9 mouse cellular contexts compared by ENCODE assay signal in the genomic region with DNA sequence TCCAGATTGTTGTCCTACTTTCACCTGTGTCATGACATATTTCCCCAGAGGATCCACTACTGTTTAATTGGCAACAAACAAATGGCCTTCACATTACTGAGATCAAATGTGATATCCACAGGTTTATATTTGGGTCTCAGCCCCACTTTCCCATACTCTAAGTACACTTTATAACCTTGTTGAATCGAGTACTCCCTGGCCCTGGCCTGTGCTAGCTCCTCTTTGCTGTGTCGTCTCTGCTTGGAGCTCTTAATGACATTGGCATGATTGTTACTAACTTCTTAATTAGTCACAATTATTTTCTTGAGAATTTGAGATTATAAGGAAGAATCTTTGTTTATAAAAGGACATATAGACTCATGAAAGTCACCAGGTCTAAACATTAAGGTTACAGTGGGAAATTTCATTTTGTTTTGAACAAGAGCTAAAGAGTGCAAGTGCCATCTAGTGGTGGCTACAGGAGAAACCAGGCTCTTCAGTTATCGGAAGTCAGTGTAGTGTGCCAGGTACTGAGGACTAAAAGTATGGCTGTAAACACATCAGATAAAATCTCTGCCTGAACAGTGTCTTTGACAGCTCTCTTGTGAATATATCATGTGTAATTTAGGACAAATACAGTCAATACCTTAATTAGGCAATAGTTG. TPM values are rescaled to one million over a fixed set of nuclear protein-coding genes. Genes with fewer than 3 reads are reported as not detected.
DNase-seq lines count a peak whose midpoint lies in the region; ATAC-seq and TF ChIP-seq lines count a peak whose summit lies in the region.
"Had no signal": no experiment of that assay in that cellular context is flagged by ENCODE, and none has a peak within 500 bp of the region (broad histone marks: within the 10 kb centered on the region; RNA-seq: fewer than 3 reads in every experiment).

No protein-coding gene starts in this region.

- peak; percentile 38 for DNase-seq in kidney, adult 9 months
- no peak for DNase-seq in Patski (ENCODE audit: low read depth, low spot score)
- peak; percentile 27 for DNase-seq in embryonic facial prominence, embryonic 14.5 days (ENCODE audit: low spot score)
- DNase-seq in left cerebral cortex, postnatal 25 days (ENCODE audit: low spot score in 2 of 2), result peak; percentile 18 to 45
- DNase-seq in right cerebral cortex, postnatal 4 days, result peak; percentile 5
- no peak for DNase-seq in spleen, adult 12 weeks (ENCODE audit: low spot score)

- no peak overlapping the region for H3K27ac ChIP-seq in kidney, embryonic 15.5 days
- no peak overlapping the region for H3K27ac ChIP-seq in embryonic facial prominence, embryonic 14.5 days (replicated peaks; ENCODE audit: low read depth, low read length)

- TF ChIP-seq CTCF in Patski (IDR thresholded peaks at IDR 0.05), result peak; percentile 69

- no peaks in the 10 kb centered on the region for H3K27me3 ChIP-seq in kidney, embryonic 15.5 days
- peaks cover 3% of the 10 kb centered on the region for H3K27me3 ChIP-seq in Patski
- H3K27me3 ChIP-seq in embryonic facial prominence, embryonic 14.5 days (replicated peaks; ENCODE audit: control insufficient read depth, insufficient read depth, low read length), result no peaks in the 10 kb centered on the region

- H3K36me3 ChIP-seq in kidney, embryonic 15.5 days, result no peaks in the 10 kb centered on the region
- no peaks in the 10 kb centered on the region for H3K36me3 ChIP-seq in embryonic facial prominence, embryonic 14.5 days (ENCODE audit: control insufficient read depth, insufficient read depth, low read length)

- no peak overlapping the region for H3K4me3 ChIP-seq in kidney, embryonic 15.5 days (replicated peaks)
- no peak overlapping the region for H3K4me3 ChIP-seq in embryonic facial prominence, embryonic 14.5 days (ENCODE audit: low read depth, low read length)

- POLR2A ChIA-PET in Patski (lab: Charles Lee), result no interaction called here

- H3K9me3 ChIP-seq in kidney, embryonic 15.5 days (replicated peaks), result no peaks in the 10 kb centered on the region
- no peaks in the 10 kb centered on the region for H3K9me3 ChIP-seq in embryonic facial prominence, embryonic 14.5 days (ENCODE audit: control insufficient read depth, low read length)

- CTCF ChIA-PET in Patski (lab: Charles Lee), result interaction anchor here (0.8 to 2.7 kb wide), 4 partner anchors 10 to 125 kb away, joined by 3 to 16 read pairs (median 8); no protein-coding TSS in a partner anchor

- H3K9ac ChIP-seq in kidney, embryonic 15.5 days, result no peak overlapping the region
- H3K9ac ChIP-seq in embryonic facial prominence, embryonic 14.5 days (ENCODE audit: low read depth, low read length), result no peak overlapping the region

- WGBS in kidney, embryonic 15.5 days, result 55% methylated on average over 3 of the region's 3 CpGs
- whole genome bisulfite sequencing in embryonic facial prominence, embryonic 14.5 days, result 62% methylated on average over 3 of the region's 3 CpGs

- H3K4me2 ChIP-seq in kidney, embryonic 15.5 days, result no peak overlapping the region
- no peak overlapping the region for H3K4me2 ChIP-seq in embryonic facial prominence, embryonic 14.5 days (ENCODE audit: low read depth, low read length)

- H3K4me1 ChIP-seq in kidney, embryonic 15.5 days, result no peaks in the 10 kb centered on the region
- no peaks in the 10 kb centered on the region for H3K4me1 ChIP-seq in embryonic facial prominence, embryonic 14.5 days (ENCODE audit: control insufficient read depth, insufficient read depth, low read length)

- in situ Hi-C loops in Patski (cut with MboI; ENCODE audit: low pct_unique_long_range_greater_than_20kb), result no loop called here

- intact Hi-C loops in left cerebral cortex, postnatal 25 days (cut with DNase I), result loop anchor here (5.0 kb wide), 1 partner anchor 576 kb away; no protein-coding TSS in a partner anchor

- no peak for ATAC-seq in kidney, embryonic 15.5 days (replicated peaks; ENCODE audit: low FRiP score)
- ATAC-seq in Patski, result no peak
- 0 out of 2 replicates have a peak, but pooled peaks have one; percentile 30 for ATAC-seq in embryonic facial prominence, embryonic 14.5 days (ENCODE audit: low read depth)
- no peak for ATAC-seq in erythroid progenitor cell, adult 5-6 weeks (replicated peaks; ENCODE audit: low FRiP score, poor library complexity, severe bottlenecking)

RNA-seq across cellular contexts. Expression of a gene that starts 12.9 kb away (rescaled TPM):
- not detected in 2 replicates for polyA plus RNA-seq in kidney, embryonic 15.5 days (2015; fragmentation: Nextera tagmentation; extraction: Ambion mirVana)
- not detected for polyA plus RNA-seq in Patski (2021)
- not detected in 2 replicates for polyA plus RNA-seq in embryonic facial prominence, embryonic 14.5 days (2014; fragmentation: Nextera tagmentation; extraction: Ambion mirVana)
- not detected for total RNA-seq in left cerebral cortex, postnatal 25 days (2021)
- total RNA-seq in erythroid progenitor cell, adult 5-6 weeks (2015; ENCODE audit: low replicate concordance), result not detected in 2 replicates
- not detected in 2 replicates for total RNA-seq in erythroid progenitor cell, adult 5-6 weeks (2017; ENCODE audit: low replicate concordance)
- total RNA-seq: layer of hippocampus, postnatal 25 days had no signal

RNA-seq across cellular contexts. Expression of a gene that starts 24.0 kb away (rescaled TPM):
- not detected in 2 replicates for polyA plus RNA-seq in kidney, embryonic 15.5 days (2015; fragmentation: Nextera tagmentation; extraction: Ambion mirVana)
- polyA plus RNA-seq in Patski (2021), result not detected
- polyA plus RNA-seq in embryonic facial prominence, embryonic 14.5 days (2014; fragmentation: Nextera tagmentation; extraction: Ambion mirVana), result not detected in 2 replicates
- total RNA-seq in left cerebral cortex, postnatal 25 days (2021), result not detected
- total RNA-seq in erythroid progenitor cell, adult 5-6 weeks (2015; ENCODE audit: low replicate concordance), result not detected in 2 replicates
- not detected in 2 replicates for total RNA-seq in erythroid progenitor cell, adult 5-6 weeks (2017; ENCODE audit: low replicate concordance)
- total RNA-seq: layer of hippocampus, postnatal 25 days had no signal

RNA-seq across cellular contexts. Expression of a gene that starts 30.3 kb away (rescaled TPM):
- 0.28 TPM in 1 of 2 replicates, not detected in the other for polyA plus RNA-seq in kidney, embryonic 15.5 days (2015; fragmentation: Nextera tagmentation; extraction: Ambion mirVana)
- not detected for polyA plus RNA-seq in Patski (2021)
- 0.33 and 0.60 TPM in 2 replicates for polyA plus RNA-seq in embryonic facial prominence, embryonic 14.5 days (2014; fragmentation: Nextera tagmentation; extraction: Ambion mirVana)
- not detected for total RNA-seq in left cerebral cortex, postnatal 25 days (2021)
- total RNA-seq in erythroid progenitor cell, adult 5-6 weeks (2015; ENCODE audit: low replicate concordance), result not detected in 2 replicates
- total RNA-seq in erythroid progenitor cell, adult 5-6 weeks (2017; ENCODE audit: low replicate concordance), result not detected in 2 replicates
- total RNA-seq: layer of hippocampus, postnatal 25 days had no signal

RNA-seq across cellular contexts. Expression of a gene that starts 37.2 kb away (rescaled TPM):
- not detected in 2 replicates for polyA plus RNA-seq in kidney, embryonic 15.5 days (2015; fragmentation: Nextera tagmentation; extraction: Ambion mirVana)
- polyA plus RNA-seq in Patski (2021), result not detected
- polyA plus RNA-seq in embryonic facial prominence, embryonic 14.5 days (2014; fragmentation: Nextera tagmentation; extraction: Ambion mirVana), result not detected in 2 replicates
- not detected for total RNA-seq in left cerebral cortex, postnatal 25 days (2021)
- total RNA-seq in erythroid progenitor cell, adult 5-6 weeks (2015; ENCODE audit: low replicate concordance), result not detected in 2 replicates
- not detected in 2 replicates for total RNA-seq in erythroid progenitor cell, adult 5-6 weeks (2017; ENCODE audit: low replicate concordance)
- total RNA-seq: layer of hippocampus, postnatal 25 days had no signal

RNA-seq across cellular contexts. Expression of a gene that starts 59.2 kb away (rescaled TPM):
- not detected in 2 replicates for polyA plus RNA-seq in kidney, embryonic 15.5 days (2015; fragmentation: Nextera tagmentation; extraction: Ambion mirVana)
- polyA plus RNA-seq in Patski (2021), result not detected
- polyA plus RNA-seq in embryonic facial prominence, embryonic 14.5 days (2014; fragmentation: Nextera tagmentation; extraction: Ambion mirVana), result not detected in 2 replicates
- not detected for total RNA-seq in left cerebral cortex, postnatal 25 days (2021)
- not detected in 2 replicates for total RNA-seq in erythroid progenitor cell, adult 5-6 weeks (2015; ENCODE audit: low replicate concordance)
- not detected in 2 replicates for total RNA-seq in erythroid progenitor cell, adult 5-6 weeks (2017; ENCODE audit: low replicate concordance)
- total RNA-seq: layer of hippocampus, postnatal 25 days had no signal

Comparison
In these comparisons a context has a peak if more than half of its experiments do, and no peak if none do; other contexts are left out.
1. DNase-seq: peak in kidney, adult 9 months (single experiment), embryonic facial prominence, embryonic 14.5 days (single experiment), left cerebral cortex, postnatal 25 days (2 of 2) and right cerebral cortex, postnatal 4 days (single experiment); none in Patski (single experiment) and spleen, adult 12 weeks (single experiment).